Mouse (Mus musculus) bone marrow, adult 2 months (tissue): ENCODE results near the gene Ptprn2.

Experiments
- CTCF ChIP-seq: fragments of 200-500 bp; IDR thresholded peaks from 2 replicates; pipeline ENCODE4 v1.5.1; 2011; ENCODE audit warnings: low read length, control low read depth; ENCODE audit not compliant: control insufficient read depth, insufficient read depth
- POLR2A ChIP-seq: fragments of 200-500 bp; IDR thresholded peaks from 2 replicates; pipeline ENCODE4 v1.6.1; 2011; ENCODE audit warnings: low read depth, mild to moderate bottlenecking, control low read depth, low read length, borderline replicate concordance; ENCODE audit not compliant: control insufficient read depth

- no peak for TF ChIP-seq CTCF
- no peak for TF ChIP-seq POLR2A
Measured at GRCm38 (mm10) chr12:117049829-117050228, 564.3 kb downstream of the Ptprn2 start.
